Mouse (Mus musculus) ES-E14 (cell line): Measurements from ENCODE around the gene Actl6a. TPM values are rescaled to one million over a fixed set of nuclear protein-coding genes. Genes with fewer than 3 reads are reported as not detected.

Experiments
- DNase-seq: peaks from one replicate; pipeline ENCODE4 v3.0.0-alpha.2; 2013; ENCODE audit warnings: low read depth, low spot score
- H3K27ac ChIP-seq: 2 replicates; pipeline ENCODE4 v1.5.1; 2012; ENCODE audit warnings: low read depth, mild to moderate bottlenecking, low read length, moderate library complexity, mixed read lengths; ENCODE audit not compliant: poor library complexity, insufficient read depth, severe bottlenecking
- H3K36me3 ChIP-seq: 2 replicates; pipeline ENCODE4 v1.6.1; 2012; ENCODE audit warnings: mild to moderate bottlenecking, low read length, moderate library complexity, mixed read lengths; ENCODE audit not compliant: control insufficient read depth, poor library complexity, insufficient read depth, severe bottlenecking
- H3K4me1 ChIP-seq, 2 experiments: fragments of 150-350 bp in 1 of 2; sonication (generic) in 1 of 2; 2 replicates each; pipeline ENCODE4 v1.6.1; 2012; ENCODE audit warnings: low read length in 2 of 2, mild to moderate bottlenecking in 1 of 2, mixed read lengths in 1 of 2; ENCODE audit not compliant: control insufficient read depth in 2 of 2, insufficient read depth in 2 of 2, poor library complexity in 1 of 2
- H3K4me3 ChIP-seq, 2 experiments: fragments of 150-350 bp in 1 of 2; sonication (generic) in 1 of 2; 2 replicates each; pipeline ENCODE4 v1.5.1; 2012; ENCODE audit warnings: low read length in 2 of 2, low read depth in 1 of 2, mild to moderate bottlenecking in 1 of 2, mixed read lengths in 1 of 2; ENCODE audit not compliant: insufficient read depth in 1 of 2, poor library complexity in 1 of 2, severe bottlenecking in 1 of 2
- H3K9ac ChIP-seq: 2 replicates; pipeline ENCODE4 v1.6.1; 2012; ENCODE audit warnings: low read depth, mild to moderate bottlenecking, low read length, mixed read lengths; ENCODE audit not compliant: poor library complexity, insufficient read depth, severe bottlenecking
- H3K9me3 ChIP-seq: fragments of 150-350 bp; sonication (generic); 2 replicates; pipeline ENCODE4 v1.6.1; 2012; ENCODE audit warnings: low read depth, mild to moderate bottlenecking, low read length; ENCODE audit not compliant: control insufficient read depth, insufficient read depth
- CHD2 ChIP-seq: IDR thresholded peaks from 2 replicates; pipeline ENCODE4 v1.6.1; 2014; ENCODE audit warnings: mild to moderate bottlenecking, low read depth, low read length, inconsistent platforms
- HCFC1 ChIP-seq: IDR thresholded peaks from 2 replicates; pipeline ENCODE4 v1.6.1; 2012; ENCODE audit warnings: low read length, inconsistent platforms, borderline replicate concordance; ENCODE audit not compliant: insufficient read depth
- MAFK ChIP-seq: IDR thresholded peaks from 2 replicates; pipeline ENCODE4 v1.6.1; 2014; ENCODE audit warnings: mild to moderate bottlenecking, low read depth, low read length, inconsistent platforms; ENCODE audit not compliant: insufficient read depth
- ZC3H11A ChIP-seq: IDR thresholded peaks from 2 replicates; pipeline ENCODE4 v1.6.1; 2012; ENCODE audit warnings: low read depth, mild to moderate bottlenecking, inconsistent platforms, low read length, borderline replicate concordance
- ZNF384 ChIP-seq: IDR thresholded peaks from 2 replicates; pipeline ENCODE4 v1.6.1; 2012; ENCODE audit warnings: low read depth, low read length, inconsistent platforms
- in situ Hi-C, 2 experiments: fragments of 600-800 bp; cut with MboI; formaldehyde crosslinking; loops; one replicate each; pipeline ENCODE4 v1.15.1; 2025; ENCODE audit warnings: low sequenced_read_pairs in 2 of 2, inconsistent platforms in 1 of 2; ENCODE audit not compliant: unreplicated experiment in 2 of 2
- total RNA-seq: library from RNA; depleted of rRNA; stranded (reverse); fragments of 300-350 nt; gene quantifications from 2 replicates; pipeline ENCODE4 v1.2.3, GENCODE M21; 2012

The Actl6a gene
- total RNA-seq, 1 experiment, result 160 TPM

- Histone ChIP-seq H3K27ac (no peak overlapping the region), H3K9me3 (no peaks in the 10 kb centered on the region), H3K9ac (no peak overlapping the region), H3K36me3 (peaks cover 47% of the 10 kb centered on the region), H3K4me1 (no peaks in the 10 kb centered on the region), H3K4me3 (no peak overlapping the region)
- TF ChIP-seq HCFC1 (no peak), ZNF384 (no peak), CHD2 (no peak), ZC3H11A (no peak)
- in situ Hi-C loops, result no loop called here
- DNase-seq, result no peak
Observed at GRCm38 (mm10) chr3:32725951-32726350, 19.9 kb downstream of the Actl6a start.

DNA sequence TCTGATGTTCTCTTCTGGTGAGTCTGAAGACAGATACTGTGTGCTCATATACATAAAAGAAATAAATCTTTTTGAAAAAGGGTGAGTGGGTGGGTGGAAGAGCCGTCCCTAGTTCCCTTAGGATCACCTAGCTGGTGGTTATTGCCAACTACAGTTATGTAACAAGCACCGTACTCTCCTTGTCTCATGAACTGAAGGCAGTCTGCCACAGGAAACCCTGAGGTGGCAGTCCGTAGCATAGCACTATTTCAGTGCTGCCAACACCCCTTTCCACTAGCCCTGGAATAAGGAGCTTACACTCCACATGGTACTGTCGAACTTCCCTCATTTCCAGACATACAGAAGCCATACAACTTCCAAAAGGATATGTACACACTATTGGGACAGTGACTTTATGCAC, 21.8 kb downstream of the Actl6a start:
- no peak for TF ChIP-seq CHD2
- TF ChIP-seq MAFK, result no peak
- TF ChIP-seq HCFC1, result no peak
- no peak for TF ChIP-seq ZC3H11A
- TF ChIP-seq ZNF384, result no peak
- Histone ChIP-seq H3K4me3 (no peak overlapping the region), H3K27ac (no peak overlapping the region), H3K9ac (no peak overlapping the region), H3K9me3 (no peaks in the 10 kb centered on the region), H3K36me3 (peaks cover 49% of the 10 kb centered on the region), H3K4me1 (no peaks in the 10 kb centered on the region)
- in situ Hi-C loops, result no loop called here
- DNase-seq, result no peak

- no peaks in the 10 kb centered on the region for H3K9me3 ChIP-seq
- H3K4me1 ChIP-seq, result peaks cover 0 to 2% of the 10 kb centered on the region in 2 experiments; a peak in 1 of 4 replicates
- H3K27ac ChIP-seq, result peak within 1 kb of the TSS; percentile 86
- peak within 1 kb of the TSS; percentile 86 to 99 for H3K4me3 ChIP-seq
- no peak for TF ChIP-seq ZNF384
- TF ChIP-seq HCFC1, result peak; percentile 92
- peak; percentile 99 for DNase-seq
- H3K36me3 ChIP-seq, result peaks cover 8% of the 10 kb centered on the region
- in situ Hi-C loops, result no loop called here
- H3K9ac ChIP-seq, result peak within 1 kb of the TSS; percentile 93
Observed at GRCm38 (mm10) chr3:32736244-32737171, 30.4 kb downstream of the Actl6a start, which contains the start of gene Ndufb5. Ndufb5 (plus strand) TSS chr3:32736990.

DNA sequence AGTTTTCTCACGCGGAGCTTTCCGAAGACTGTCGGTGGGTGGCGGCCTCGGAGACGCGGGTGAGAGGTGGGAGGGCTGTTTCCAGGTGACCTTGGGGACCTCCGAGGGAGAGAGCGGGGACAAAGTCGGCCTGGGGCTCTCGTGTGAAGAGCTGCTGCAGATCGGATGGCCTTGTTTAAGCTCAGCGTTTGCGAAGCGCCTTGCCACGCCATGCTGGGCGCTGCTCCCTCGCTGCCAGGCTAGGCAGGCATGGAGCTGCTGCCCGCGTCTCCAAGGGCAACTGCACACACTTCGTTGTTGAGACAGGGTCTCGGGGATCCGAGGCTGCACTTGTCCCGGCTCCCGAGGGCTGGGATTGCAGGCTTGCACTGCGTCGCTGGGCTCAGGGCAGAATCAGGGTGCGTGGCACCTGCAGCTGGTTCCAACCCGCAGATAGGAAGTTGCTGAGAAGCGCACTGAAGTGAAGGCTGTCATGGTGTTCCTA, 31.1 kb downstream of the Actl6a start, which contains the start of gene Mrpl47:
Gene Mrpl47 (minus strand): TSS at position 434 of the 484 bp plus-strand sequence.
- no peak for TF ChIP-seq HCFC1
- no peak for TF ChIP-seq ZC3H11A
- no peak for TF ChIP-seq CHD2
- no peak for TF ChIP-seq MAFK
- TF ChIP-seq ZNF384, result no peak
- peaks cover 0 to 2% of the 10 kb centered on the region in 2 experiments; a peak in 1 of 4 replicates for H3K4me1 ChIP-seq
- H3K4me3 ChIP-seq, result peak within 1 kb of the TSS; percentile 86 to 99
- peak within 1 kb of the TSS; percentile 93 for H3K9ac ChIP-seq
- no peaks in the 10 kb centered on the region for H3K9me3 ChIP-seq
- H3K27ac ChIP-seq, result peak within 1 kb of the TSS; percentile 86
- in situ Hi-C loops, result no loop called here
- H3K36me3 ChIP-seq, result peaks cover 6% of the 10 kb centered on the region
- DNase-seq, result no peak
